Mouse (Mus musculus): ENCODE measurements around the gene Cdk19.
"Not testable (repeated sequence)": the region's sequence is repeated elsewhere in the genome, so short reads cannot be mapped to it uniquely, and the experiment has no call there.

The Cdk19 gene

DNA sequence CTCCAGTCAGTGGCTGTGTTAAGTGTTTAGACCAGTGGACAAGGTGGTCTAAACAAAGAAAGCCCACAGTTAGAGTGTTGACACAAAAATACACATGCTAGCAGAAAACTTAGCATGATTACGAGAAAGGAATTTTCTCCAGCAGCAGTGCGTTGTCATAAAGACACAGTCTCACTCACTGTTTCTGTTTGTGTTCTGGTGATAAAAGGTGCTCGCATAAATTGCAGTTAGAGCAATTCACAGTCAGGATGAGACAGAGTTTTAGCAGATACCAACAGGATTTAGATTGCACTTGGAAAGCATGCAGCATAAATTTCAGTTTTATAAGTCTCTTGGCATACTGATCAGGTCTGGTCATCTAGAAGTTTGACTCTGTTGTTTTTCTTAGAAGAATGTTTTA is 59.5 kb downstream of the Cdk19 start:
- DNase-seq: no peak

DNA sequence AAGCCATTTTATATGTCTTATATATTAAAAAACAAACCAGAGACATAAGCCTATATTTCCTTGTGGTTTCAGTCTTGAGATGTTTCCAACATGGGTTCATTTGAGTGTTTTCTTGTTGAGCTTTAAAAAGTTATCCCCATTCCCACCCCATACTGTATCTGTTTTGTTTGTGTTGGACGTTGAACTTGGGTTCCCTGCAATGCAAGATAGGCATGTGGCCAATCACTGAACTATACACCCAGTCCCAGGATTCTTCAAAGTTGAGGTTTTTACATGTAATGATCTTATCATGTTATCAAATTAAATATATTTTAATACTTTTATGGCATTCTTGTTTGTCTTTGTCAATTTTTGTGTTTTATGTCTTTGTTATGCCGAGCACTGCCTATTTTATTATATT is 60.0 kb downstream of the Cdk19 start:
- no peak for DNase-seq

DNA sequence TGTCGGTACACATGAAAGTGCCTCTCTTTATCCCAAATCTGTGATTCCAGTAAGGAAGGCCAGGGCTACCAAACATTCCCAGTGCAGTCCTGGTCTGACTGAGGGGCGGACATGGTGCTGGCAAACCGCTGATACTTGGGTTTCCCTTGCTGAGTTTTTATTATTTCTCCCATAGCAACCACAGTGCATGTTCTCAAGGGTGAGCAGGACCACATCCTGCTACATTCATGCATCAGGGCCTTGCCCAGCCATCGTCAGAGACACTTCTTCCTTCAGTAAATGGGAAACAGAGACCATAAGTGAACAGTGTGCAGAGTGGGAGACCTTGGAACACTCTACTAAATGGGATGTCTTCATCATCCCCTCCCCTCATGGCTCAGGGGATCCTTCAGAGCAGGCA is 60.9 kb downstream of the Cdk19 start:
- no peak for DNase-seq

DNA sequence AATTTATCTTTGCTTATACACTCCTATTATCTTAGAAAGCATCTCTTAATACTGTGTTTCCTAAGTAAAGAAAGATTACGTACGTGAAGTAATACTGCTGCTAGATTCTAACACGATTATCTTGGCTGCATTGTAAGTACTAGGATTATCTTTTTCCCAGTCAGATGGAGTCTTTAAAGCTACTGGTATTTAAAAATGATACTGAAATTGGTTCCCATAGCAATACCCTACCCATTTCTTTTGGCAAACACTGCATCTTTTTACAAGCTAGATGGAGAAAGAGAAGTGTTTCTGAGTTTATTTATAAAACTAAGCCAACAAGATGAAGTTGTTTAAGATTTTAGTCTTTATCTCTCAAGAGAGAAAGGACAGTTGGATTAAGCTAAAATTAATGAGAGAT is 67.3 kb downstream of the Cdk19 start:
- no peak for DNase-seq

GRCm38 (mm10) chr10:40409336-40409735 is 70.0 kb downstream of the Cdk19 start:
- DNase-seq: no peak

- no peak for DNase-seq
Observed at GRCm38 (mm10) chr10:40411370-40411769, 72.0 kb downstream of the Cdk19 start.

DNA sequence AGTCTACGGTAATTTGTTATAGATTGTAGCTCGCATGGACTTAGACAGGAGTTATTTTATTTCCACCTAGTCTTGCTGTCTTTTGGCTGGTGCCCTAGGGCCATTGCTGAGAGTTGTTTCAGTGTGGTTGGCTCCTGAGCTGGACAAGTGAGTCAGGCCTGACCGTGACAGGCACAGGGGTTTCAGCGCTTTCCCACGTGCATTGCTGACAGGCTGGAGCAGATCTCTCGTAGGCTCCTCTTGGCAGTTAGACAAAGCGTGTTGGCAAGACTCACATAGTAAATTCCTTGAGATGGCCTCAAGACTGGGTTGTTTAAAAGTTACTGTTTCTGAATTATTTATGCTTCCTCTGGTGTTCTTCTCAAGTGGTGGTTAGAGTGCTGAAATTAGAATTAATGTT is 77.6 kb downstream of the Cdk19 start:
- no peak for DNase-seq

GRCm38 (mm10) chr10:40419841-40420240 is 80.5 kb downstream of the Cdk19 start:
- no peak for DNase-seq

- DNase-seq: no peak
Observed at GRCm38 (mm10) chr10:40420703-40421102, 81.3 kb downstream of the Cdk19 start.

DNA sequence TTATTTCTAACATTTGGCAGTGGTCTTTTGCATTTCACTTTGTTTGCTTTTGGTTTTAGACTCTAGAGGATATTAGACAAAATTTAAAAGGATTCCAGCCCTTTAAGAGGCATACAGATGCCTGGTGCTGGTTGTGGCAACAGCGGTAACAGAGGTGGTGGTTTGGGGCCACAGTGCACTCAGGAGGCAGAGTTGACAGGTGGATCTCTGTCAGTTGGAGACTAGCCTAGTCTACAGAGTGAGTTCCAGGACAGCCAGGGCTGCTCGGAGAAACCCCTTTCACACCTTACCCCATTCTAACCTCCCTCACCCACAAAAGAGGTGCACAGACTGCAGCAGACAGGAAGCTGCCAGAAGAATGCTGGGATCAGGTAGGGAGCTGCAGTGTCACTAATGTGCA is 82.4 kb downstream of the Cdk19 start:
- DNase-seq: no peak

GRCm38 (mm10) chr10:40422696-40423095 is 83.3 kb downstream of the Cdk19 start:
- no peak for DNase-seq

DNA sequence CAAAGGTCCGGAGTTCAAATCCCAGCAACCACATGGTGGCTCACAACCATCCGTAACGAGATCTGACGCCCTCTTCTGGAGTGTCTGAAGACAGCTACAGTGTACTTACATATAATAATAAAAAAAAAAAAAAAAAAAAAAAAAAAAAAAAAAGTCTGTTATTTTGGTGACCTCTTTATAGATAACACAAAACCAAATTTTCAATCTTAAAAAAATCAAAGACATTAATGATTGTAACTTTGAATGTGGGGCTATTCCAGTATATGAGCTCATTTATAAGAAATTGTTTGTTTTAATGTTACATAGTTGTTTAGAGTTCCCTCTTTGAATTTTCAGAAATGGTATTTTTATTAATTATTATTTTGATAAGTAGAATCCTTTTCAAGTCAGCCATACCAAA is 85.1 kb downstream of the Cdk19 start:
- DNase-seq: not testable (repeated sequence)

GRCm38 (mm10) chr10:40425243-40426095 is 86.1 kb downstream of the Cdk19 start:
- DNase-seq: no peak

GRCm38 (mm10) chr10:40426096-40426450 is 86.7 kb downstream of the Cdk19 start:
- DNase-seq: no peak

- no peak for DNase-seq
Observed at GRCm38 (mm10) chr10:40428633-40429032, 89.3 kb downstream of the Cdk19 start.

- no peak for DNase-seq
Observed at GRCm38 (mm10) chr10:40429081-40429480, 89.7 kb downstream of the Cdk19 start.

GRCm38 (mm10) chr10:40430209-40430608 is 90.8 kb downstream of the Cdk19 start:
- DNase-seq: no peak

DNA sequence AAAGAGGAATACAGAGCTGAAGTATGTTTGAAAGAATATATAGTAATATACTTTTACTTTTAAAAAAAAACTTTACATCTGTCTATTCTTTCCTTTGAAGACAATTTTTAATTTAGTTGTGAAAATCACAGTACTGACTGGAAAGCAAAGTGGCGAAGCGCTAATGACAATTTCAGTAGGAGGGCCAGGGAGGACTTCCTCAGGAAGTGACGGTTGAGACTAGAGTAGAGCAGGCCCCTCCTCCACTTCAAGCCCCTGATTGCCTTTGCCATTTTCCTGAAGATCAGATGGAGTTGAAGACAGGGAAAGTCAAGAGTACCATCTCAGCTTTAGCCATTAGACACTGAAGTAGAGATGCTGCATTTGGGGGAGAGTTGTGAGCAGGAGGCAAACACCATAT is 92.6 kb downstream of the Cdk19 start:
- no peak for DNase-seq

- DNase-seq: no peak
Observed at GRCm38 (mm10) chr10:40432375-40432774, 93.0 kb downstream of the Cdk19 start.

- no peak for DNase-seq
Observed at GRCm38 (mm10) chr10:40435402-40435801, 96.0 kb downstream of the Cdk19 start.

DNA sequence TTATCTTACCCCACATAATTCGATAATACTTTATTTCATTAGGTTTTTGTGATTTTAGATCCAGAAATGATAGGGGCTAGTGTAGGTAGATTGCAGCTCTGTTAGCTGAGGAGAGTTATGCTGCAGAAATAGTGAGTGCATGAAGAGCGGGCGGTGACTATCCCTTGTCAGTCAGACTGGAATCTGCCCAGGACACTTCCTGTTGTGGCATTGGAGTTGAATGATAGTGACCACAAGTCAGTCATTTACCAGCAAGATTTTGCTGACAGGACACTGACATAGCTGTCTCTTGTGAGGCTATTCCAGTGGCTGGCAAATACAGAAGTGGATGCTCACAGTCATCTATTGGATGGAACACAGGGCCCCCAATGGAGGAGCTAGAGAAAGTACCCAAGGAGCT is 97.8 kb downstream of the Cdk19 start:
- no peak for DNase-seq

DNA sequence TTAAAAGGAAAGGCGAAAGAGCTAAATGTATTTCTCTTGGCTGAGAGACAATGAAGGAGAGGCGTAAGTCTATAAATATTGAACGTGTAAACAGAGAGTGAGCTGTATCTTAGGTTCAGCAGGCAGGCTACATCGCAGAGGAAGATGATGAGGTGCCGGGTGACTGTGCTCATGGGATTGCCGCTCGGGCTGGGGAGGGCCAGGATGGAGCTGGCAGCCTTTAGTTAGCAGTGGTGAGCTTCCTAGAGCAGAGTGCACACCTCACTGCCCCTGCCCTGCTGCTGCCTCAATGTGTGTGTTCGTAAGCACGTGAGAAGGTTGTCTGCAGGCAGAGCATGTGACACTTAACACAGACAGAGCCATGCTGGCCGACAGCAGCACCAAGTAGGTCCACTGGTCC is 101.4 kb downstream of the Cdk19 start:
- no peak for DNase-seq

GRCm38 (mm10) chr10:40442076-40442475 is 102.7 kb downstream of the Cdk19 start:
- DNase-seq: no peak

GRCm38 (mm10) chr10:40443371-40443770 is 104.0 kb downstream of the Cdk19 start:
- no peak for DNase-seq

DNA sequence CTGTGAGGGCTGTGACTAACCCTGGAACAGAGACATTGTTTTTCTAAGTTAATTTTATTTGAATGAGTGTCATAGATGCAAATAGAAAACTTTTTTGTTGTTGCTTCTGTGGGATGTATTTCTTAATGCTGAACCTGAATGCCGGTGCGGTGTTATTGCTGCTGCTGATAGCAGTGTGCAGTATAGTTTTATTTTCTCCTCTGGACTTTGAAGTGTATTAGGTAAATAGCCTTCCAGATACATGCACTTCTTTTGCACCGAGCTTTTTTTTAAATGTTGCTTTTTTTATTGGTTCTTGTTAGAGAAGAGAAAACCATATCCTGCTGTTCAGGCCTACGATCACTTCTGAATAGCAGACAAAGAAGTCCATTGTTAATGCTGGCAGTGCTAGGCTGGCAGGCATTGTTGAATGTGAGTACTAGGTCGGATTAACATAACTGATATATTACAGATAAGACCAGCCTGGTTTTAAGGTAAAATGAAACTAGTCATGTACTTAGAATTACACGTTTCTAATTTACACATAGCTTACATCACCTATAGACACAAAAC is 104.5 kb downstream of the Cdk19 start:
- DNase-seq: no peak
